ENCODE assay signal across 32 mouse cellular contexts in genomic region chr15:103540646-103541045, GRCm38 (mm10). TPM values are rescaled to one million over a fixed set of nuclear protein-coding genes. Genes with fewer than 3 reads are reported as not detected.
DNase-seq lines count a peak whose midpoint lies in the region; ATAC-seq lines count a peak whose summit lies in the region.
"Had no signal": no experiment of that assay in that cellular context is flagged by ENCODE, and none has a peak within 500 bp of the region (broad histone marks: within the 10 kb centered on the region; RNA-seq: fewer than 3 reads in every experiment).

No protein-coding gene starts in this region.

- DNase-seq in forebrain, embryonic 10.5 days (ENCODE audit: extremely low spot score, low spot score), result peak; percentile 13
- DNase-seq in heart, embryonic 10.5 days (ENCODE audit: low spot score), result peak; percentile 69
- peak; percentile 1 for DNase-seq in layer of hippocampus, adult 8-10 months (ENCODE audit: low spot score in 2 of 2)
- DNase-seq in layer of hippocampus, adult 11-12 months (ENCODE audit: low spot score), result no peak
- peak; percentile 23 for DNase-seq in limb, embryonic 10.5 days (ENCODE audit: low spot score)
- DNase-seq: adrenal gland, adult 8-10 months; adrenal gland, postnatal 25 days; cerebellum, adult 11-12 months; cerebellum, adult 8-10 months; cerebellum, postnatal 10 days; cerebellum, postnatal 36 days; embryo, embryonic 11 days; gastrocnemius, postnatal 10 days; gastrocnemius, postnatal 36 days had no signal

- H3K9me3 ChIP-seq in forebrain, embryonic 10.5 days, result no peaks in the 10 kb centered on the region
- no peaks in the 10 kb centered on the region for H3K9me3 ChIP-seq in forebrain, embryonic 13.5 days (replicated peaks)
- no peaks in the 10 kb centered on the region for H3K9me3 ChIP-seq in heart, embryonic 10.5 days
- no peaks in the 10 kb centered on the region for H3K9me3 ChIP-seq in heart, embryonic 11.5 days (replicated peaks; ENCODE audit: control insufficient read depth, low read length)
- H3K9me3 ChIP-seq in limb, embryonic 10.5 days (replicated peaks), result no peaks in the 10 kb centered on the region
- H3K9me3 ChIP-seq: embryonic facial prominence, embryonic 10.5 days; embryonic facial prominence, embryonic 13.5 days; forebrain, embryonic 15.5 days; heart, embryonic 13.5 days; hindbrain, embryonic 12.5 days; hindbrain, embryonic 15.5 days had no signal

- peaks cover 51% of the 10 kb centered on the region for H3K27me3 ChIP-seq in forebrain, embryonic 10.5 days (ENCODE audit: poor library complexity, severe bottlenecking)
- H3K27me3 ChIP-seq in forebrain, embryonic 13.5 days, result no peaks in the 10 kb centered on the region
- H3K27me3 ChIP-seq in heart, embryonic 10.5 days (ENCODE audit: insufficient read depth, poor library complexity, severe bottlenecking), result peaks cover 41% of the 10 kb centered on the region
- peaks cover 9% of the 10 kb centered on the region; the same call in 1 of the 2 replicates for H3K27me3 ChIP-seq in heart, embryonic 11.5 days (ENCODE audit: control insufficient read depth, insufficient read depth, low read length)
- peaks cover 46% of the 10 kb centered on the region for H3K27me3 ChIP-seq in limb, embryonic 10.5 days (ENCODE audit: low read depth, poor library complexity, severe bottlenecking)
- H3K27me3 ChIP-seq: hindbrain, embryonic 15.5 days had no signal

- 100% methylated on average over 1 of the region's 1 CpGs for WGBS in forebrain, embryonic 10.5 days
- WGBS in forebrain, embryonic 13.5 days, result 81% methylated on average over 1 of the region's 1 CpGs
- 65% methylated on average over 1 of the region's 1 CpGs for WGBS in heart, embryonic 10.5 days
- 54% methylated on average over 1 of the region's 1 CpGs for WGBS in heart, embryonic 11.5 days (ENCODE audit: insufficient replicate concordance)
- WGBS in limb, embryonic 10.5 days, result 74% methylated on average over 1 of the region's 1 CpGs

- ATAC-seq in forebrain, embryonic 13.5 days, result no peak
- ATAC-seq in heart, embryonic 11.5 days (replicated peaks; ENCODE audit: insufficient number of reproducible peaks, low FRiP score, low TSS enrichment), result no peak
- ATAC-seq: activated CD4-positive, CD25-positive, alpha-beta regulatory T cell, adult 4 months; forebrain, embryonic 15.5 days had no signal

- peaks cover 38% of the 10 kb centered on the region for H3K4me1 ChIP-seq in forebrain, embryonic 10.5 days
- H3K4me1 ChIP-seq in forebrain, embryonic 13.5 days, result peaks cover 28% of the 10 kb centered on the region
- H3K4me1 ChIP-seq in heart, embryonic 10.5 days, result peaks cover 32% of the 10 kb centered on the region
- peaks cover 6% of the 10 kb centered on the region; the same call in 1 of the 2 replicates for H3K4me1 ChIP-seq in heart, embryonic 11.5 days (ENCODE audit: control insufficient read depth, insufficient read depth, low read length)
- peaks cover 33% of the 10 kb centered on the region for H3K4me1 ChIP-seq in limb, embryonic 10.5 days

- no peaks in the 10 kb centered on the region for H3K36me3 ChIP-seq in forebrain, embryonic 10.5 days (replicated peaks)
- H3K36me3 ChIP-seq in forebrain, embryonic 13.5 days (ENCODE audit: poor library complexity, severe bottlenecking), result no peaks in the 10 kb centered on the region
- H3K36me3 ChIP-seq in heart, embryonic 10.5 days, result no peaks in the 10 kb centered on the region
- no peaks in the 10 kb centered on the region for H3K36me3 ChIP-seq in heart, embryonic 11.5 days (ENCODE audit: control insufficient read depth, insufficient read depth, low read length)
- H3K36me3 ChIP-seq in limb, embryonic 10.5 days, result no peaks in the 10 kb centered on the region
- H3K36me3 ChIP-seq: embryonic facial prominence, embryonic 10.5 days; embryonic facial prominence, embryonic 13.5 days; forebrain, embryonic 15.5 days; heart, embryonic 13.5 days; hindbrain, embryonic 12.5 days; hindbrain, embryonic 15.5 days had no signal

- H3K9ac ChIP-seq in forebrain, embryonic 13.5 days, result no peak overlapping the region
- H3K9ac ChIP-seq in heart, embryonic 11.5 days (ENCODE audit: low read depth, low read length), result no peak overlapping the region
- H3K9ac ChIP-seq: embryonic facial prominence, embryonic 13.5 days; forebrain, embryonic 15.5 days; heart, embryonic 13.5 days; hindbrain, embryonic 12.5 days; hindbrain, embryonic 15.5 days had no signal

- no peak overlapping the region for H3K4me2 ChIP-seq in forebrain, embryonic 13.5 days
- H3K4me2 ChIP-seq in heart, embryonic 11.5 days, result no peak overlapping the region
- H3K4me2 ChIP-seq: embryonic facial prominence, embryonic 13.5 days; forebrain, embryonic 15.5 days; heart, embryonic 13.5 days; hindbrain, embryonic 12.5 days; hindbrain, embryonic 15.5 days had no signal

- no peak overlapping the region for H3K4me3 ChIP-seq in forebrain, embryonic 10.5 days
- no peak overlapping the region for H3K4me3 ChIP-seq in forebrain, embryonic 13.5 days
- H3K4me3 ChIP-seq in heart, embryonic 10.5 days, result no peak overlapping the region
- no peak overlapping the region for H3K4me3 ChIP-seq in heart, embryonic 11.5 days (ENCODE audit: low read depth, low read length)
- no peak overlapping the region for H3K4me3 ChIP-seq in limb, embryonic 10.5 days
- H3K4me3 ChIP-seq: embryonic facial prominence, embryonic 10.5 days; embryonic facial prominence, embryonic 13.5 days; erythroblast, embryonic 14.5 days; forebrain, embryonic 15.5 days; heart, embryonic 13.5 days; hindbrain, embryonic 12.5 days; hindbrain, embryonic 15.5 days had no signal

- H3K27ac ChIP-seq in forebrain, embryonic 10.5 days, result no peak overlapping the region
- H3K27ac ChIP-seq in forebrain, embryonic 13.5 days, result no peak overlapping the region
- H3K27ac ChIP-seq in heart, embryonic 10.5 days, result no peak overlapping the region
- no peak overlapping the region for H3K27ac ChIP-seq in heart, embryonic 11.5 days (ENCODE audit: low read depth, low read length)
- H3K27ac ChIP-seq in limb, embryonic 10.5 days, result no peak overlapping the region
- H3K27ac ChIP-seq: embryonic facial prominence, embryonic 10.5 days; embryonic facial prominence, embryonic 13.5 days; forebrain, embryonic 15.5 days; heart, embryonic 13.5 days; hindbrain, embryonic 12.5 days; hindbrain, embryonic 15.5 days had no signal

RNA-seq across cellular contexts. Expression of gene Ppp1r1a, which starts 2.8 kb away (rescaled TPM):
- polyA plus RNA-seq in forebrain, embryonic 10.5 days (2016; fragmentation: Nextera tagmentation; extraction: Ambion mirVana), result 34.4 and 36.0 TPM in 2 replicates
- 82.3 and 85.8 TPM in 2 replicates for polyA plus RNA-seq in forebrain, embryonic 13.5 days (2015; fragmentation: Nextera tagmentation; extraction: Ambion mirVana)
- polyA plus RNA-seq in heart, embryonic 10.5 days (2016; fragmentation: Nextera tagmentation; extraction: Ambion mirVana), result 57.4 and 77.3 TPM in 2 replicates
- polyA plus RNA-seq in heart, embryonic 11.5 days (2014; fragmentation: Nextera tagmentation; extraction: Ambion mirVana), result 82.6 and 82.9 TPM in 2 replicates
- total RNA-seq in layer of hippocampus, adult 8-10 months (2022), result 100 to 1,000 TPM; 103 to 150 (median 121) TPM
- polyA plus RNA-seq in limb, embryonic 10.5 days (2016; fragmentation: Nextera tagmentation; extraction: Ambion mirVana), result 3.5 and 6.5 TPM in 2 replicates
- total RNA-seq: granulocyte monocyte progenitor cell, adult 5-6 weeks; hematopoietic stem cell, adult 5-6 weeks had no signal
- polyA plus RNA-seq: erythroblast, embryonic 14.5 days had no signal

RNA-seq across cellular contexts. Expression of gene Glycam1, which starts 24.2 kb away (rescaled TPM):
- not detected in 2 replicates for polyA plus RNA-seq in forebrain, embryonic 10.5 days (2016; fragmentation: Nextera tagmentation; extraction: Ambion mirVana)
- not detected in 2 replicates for polyA plus RNA-seq in forebrain, embryonic 13.5 days (2015; fragmentation: Nextera tagmentation; extraction: Ambion mirVana)
- not detected in 2 replicates for polyA plus RNA-seq in heart, embryonic 10.5 days (2016; fragmentation: Nextera tagmentation; extraction: Ambion mirVana)
- polyA plus RNA-seq in heart, embryonic 11.5 days (2014; fragmentation: Nextera tagmentation; extraction: Ambion mirVana), result not detected in 2 replicates
- total RNA-seq in layer of hippocampus, adult 8-10 months (2022), result 1 to 10 TPM in 2 of 4 experiments, under 1 TPM in 1, not detected in 1; 0.74 to 4.7 (median 3.5) TPM
- polyA plus RNA-seq in limb, embryonic 10.5 days (2016; fragmentation: Nextera tagmentation; extraction: Ambion mirVana), result not detected in 2 replicates
- total RNA-seq: adrenal gland, adult 8-10 months; adrenal gland, postnatal 25 days; ES-E14; gastrocnemius, adult 18-20 months; gastrocnemius, postnatal 10 days; gastrocnemius, postnatal 36 days; granulocyte monocyte progenitor cell, adult 5-6 weeks; heart, adult 8-10 months; heart, postnatal 25 days; hematopoietic stem cell, adult 5-6 weeks had no signal
- polyA plus RNA-seq: activated CD4-positive, CD25-positive, alpha-beta regulatory T cell, adult 4 months; brain, embryonic 14.5 days; embryonic facial prominence, embryonic 10.5 days; embryonic facial prominence, embryonic 13.5 days; erythroblast, embryonic 14.5 days; forebrain, embryonic 15.5 days; heart, embryonic 13.5 days; heart, embryonic 16.5 days; hindbrain, embryonic 12.5 days; hindbrain, embryonic 15.5 days had no signal

RNA-seq across cellular contexts. Expression of gene Pde1b, which starts 37.8 kb away (rescaled TPM):
- polyA plus RNA-seq in forebrain, embryonic 10.5 days (2016; fragmentation: Nextera tagmentation; extraction: Ambion mirVana), result 19.1 and 19.6 TPM in 2 replicates
- polyA plus RNA-seq in forebrain, embryonic 13.5 days (2015; fragmentation: Nextera tagmentation; extraction: Ambion mirVana), result 60.5 and 61.6 TPM in 2 replicates
- 3.8 and 4.4 TPM in 2 replicates for polyA plus RNA-seq in heart, embryonic 10.5 days (2016; fragmentation: Nextera tagmentation; extraction: Ambion mirVana)
- polyA plus RNA-seq in heart, embryonic 11.5 days (2014; fragmentation: Nextera tagmentation; extraction: Ambion mirVana), result 4.0 and 4.3 TPM in 2 replicates
- 100 to 1,000 TPM in 3 of 4 experiments, 10 to 100 TPM in 1; 99.3 to 111 (median 103) TPM for total RNA-seq in layer of hippocampus, adult 8-10 months (2022)
- polyA plus RNA-seq in limb, embryonic 10.5 days (2016; fragmentation: Nextera tagmentation; extraction: Ambion mirVana), result 2.0 and 2.9 TPM in 2 replicates
